Mouse (Mus musculus): ENCODE measurements at regions not wholly inside any gene's neighbourhood (a gene's known extent, or its start where the extent isn't known, plus 50 kb on each side); places are given as distances from the start of the nearest gene placed in this dataset.

DNA sequence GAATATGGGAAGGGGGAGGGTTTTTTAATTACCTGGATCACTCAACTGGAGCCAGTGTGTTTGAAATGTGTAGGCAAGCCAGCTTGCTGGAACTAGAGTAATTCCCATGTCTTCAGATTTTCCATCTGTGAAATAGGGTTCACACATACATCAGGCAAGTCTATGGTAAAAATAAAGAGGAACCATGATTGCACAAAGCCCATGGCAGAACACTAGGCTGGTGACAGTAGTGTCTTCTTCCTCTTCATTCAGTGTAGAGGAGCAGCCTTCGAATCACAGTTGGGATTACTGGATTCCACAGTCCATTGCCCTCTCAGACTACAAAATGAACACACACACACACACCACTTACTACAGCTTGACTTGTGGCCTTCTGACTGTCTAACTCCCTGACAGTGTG is 2150.5 kb upstream of the Gm7489 start:
- no peak for DNase-seq (ENCODE audit: low read depth)
